17 mouse cellular contexts compared by ENCODE assay signal in genomic region chr17:86611772-86612171, GRCm38 (mm10).
"Had no signal": no experiment of that assay in that cellular context is flagged by ENCODE, and none has a peak within 500 bp of the region (broad histone marks: within the 10 kb centered on the region; RNA-seq: fewer than 3 reads in every experiment).

No protein-coding gene starts in this region.

- H3K4me3 ChIP-seq: limb, embryonic 12.5 days; limb, embryonic 15.5 days; stomach, embryonic 15.5 days had no signal

- DNase-seq: kidney, adult 2 months; kidney, postnatal 25 days; left cerebral cortex, postnatal 4 days; lung, adult 2 months; lung, postnatal 14 days; midbrain, embryonic 14.5 days; right cerebral cortex, postnatal 25 days; spleen, adult 18-20 months; thymus, adult 2 months; thymus, postnatal 14 days; thymus, postnatal 4 days had no signal

- H3K27ac ChIP-seq: kidney, postnatal 0 days; limb, embryonic 12.5 days; limb, embryonic 15.5 days; liver, embryonic 14.5 days; macrophage; stomach, embryonic 15.5 days had no signal
